Mouse (Mus musculus): Measurements from ENCODE around the gene Serpina3g.

DNA sequence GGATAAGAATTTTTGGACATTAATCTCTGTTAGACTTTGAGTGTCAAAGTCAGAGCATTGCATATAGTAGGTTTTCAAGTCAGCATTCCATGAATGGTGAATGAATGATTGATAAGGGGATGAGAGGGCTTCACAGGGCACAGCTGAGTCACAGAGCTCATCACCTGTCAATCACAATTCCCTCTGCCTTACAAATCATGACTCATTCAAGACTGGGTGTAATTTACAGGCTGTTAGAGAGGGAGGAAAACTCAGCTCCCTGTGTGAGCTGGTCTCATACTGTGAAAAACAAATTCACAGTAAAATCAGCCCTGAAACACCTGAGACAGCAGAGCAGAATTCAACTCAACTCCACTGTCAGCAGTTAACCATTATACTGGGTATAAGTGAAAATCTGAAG lies 45.2 kb upstream of the Serpina3g start:
- no peak for TF ChIP-seq KAT2A (conservative IDR thresholded peaks at IDR 0.05; ENCODE audit: low read depth, low read length)
- no peak for TF ChIP-seq NRF1 (IDR thresholded peaks at IDR 0.05; ENCODE audit: insufficient read depth, low read depth, low read length, poor library complexity, severe bottlenecking)
- no peak for TF ChIP-seq POLR2AphosphoS5 (IDR thresholded peaks at IDR 0.05; ENCODE audit: borderline replicate concordance, low read depth, low read length)
- no peak for TF ChIP-seq RCOR1 (IDR thresholded peaks at IDR 0.05; ENCODE audit: low read depth, low read length)

All from MEL (cell line).